Mouse (Mus musculus): ENCODE measurements at regions not wholly inside any gene's neighbourhood (a gene's known extent, or its start where the extent isn't known, plus 50 kb on each side); places are given as distances from the start of the nearest gene placed in this dataset.

GRCm38 (mm10) chr14:46639116-46639826, 121.1 kb upstream of the Cdkn3 start:
- no peak for DNase-seq (ENCODE audit: low spot score)

- DNase-seq (ENCODE audit: low spot score), result no peak
Measured at GRCm38 (mm10) chr14:46638516-46638915, 121.8 kb upstream of the Cdkn3 start.

- no peak for DNase-seq (ENCODE audit: low spot score)
Measured at GRCm38 (mm10) chr14:46637240-46637639, 123.1 kb upstream of the Cdkn3 start.

GRCm38 (mm10) chr14:46636364-46636763, 124.0 kb upstream of the Cdkn3 start:
- no peak for DNase-seq (ENCODE audit: low spot score)

- no peak for DNase-seq (ENCODE audit: low spot score)
Measured at GRCm38 (mm10) chr14:46635322-46635721, 125.0 kb upstream of the Cdkn3 start.

- DNase-seq (ENCODE audit: low spot score), result no peak
Measured at GRCm38 (mm10) chr14:46634656-46635244, 125.6 kb upstream of the Cdkn3 start.

- no peak for DNase-seq (ENCODE audit: low spot score)
Measured at GRCm38 (mm10) chr14:46634251-46634650, 126.1 kb upstream of the Cdkn3 start.

GRCm38 (mm10) chr14:46627690-46628089, 132.7 kb upstream of the Cdkn3 start:
- DNase-seq (ENCODE audit: low spot score), result no peak

- no peak for DNase-seq (ENCODE audit: low spot score)
Measured at GRCm38 (mm10) chr14:46625760-46626159, 134.6 kb upstream of the Cdkn3 start.

GRCm38 (mm10) chr14:46623645-46624044, 136.7 kb upstream of the Cdkn3 start:
- DNase-seq (ENCODE audit: low spot score), result no peak

- no peak for DNase-seq (ENCODE audit: low spot score)
Measured at GRCm38 (mm10) chr14:46616030-46616429, 144.3 kb upstream of the Cdkn3 start.

- DNase-seq (ENCODE audit: low spot score), result no peak
Measured at GRCm38 (mm10) chr14:46614936-46615335, 145.4 kb upstream of the Cdkn3 start.

- DNase-seq (ENCODE audit: low spot score), result no peak
Measured at GRCm38 (mm10) chr14:46613748-46614147, 146.6 kb upstream of the Cdkn3 start.

- DNase-seq (ENCODE audit: low spot score), result no peak
Measured at GRCm38 (mm10) chr14:46613211-46613610, 147.1 kb upstream of the Cdkn3 start.

- no peak for DNase-seq (ENCODE audit: low spot score)
Measured at GRCm38 (mm10) chr14:46612584-46612983, 147.8 kb upstream of the Cdkn3 start.

- no peak for DNase-seq (ENCODE audit: low spot score)
Measured at GRCm38 (mm10) chr14:46610926-46611325, 149.4 kb upstream of the Cdkn3 start.

GRCm38 (mm10) chr14:46610226-46610855, 150.0 kb upstream of the Cdkn3 start:
- DNase-seq (ENCODE audit: low spot score), result no peak

- no peak for DNase-seq (ENCODE audit: low spot score)
Measured at GRCm38 (mm10) chr14:46606694-46607093, 153.6 kb upstream of the Cdkn3 start.

- no peak for DNase-seq (ENCODE audit: low spot score)
Measured at GRCm38 (mm10) chr14:46606037-46606436, 154.3 kb upstream of the Cdkn3 start.

GRCm38 (mm10) chr14:46604886-46605531, 155.3 kb upstream of the Cdkn3 start:
- DNase-seq (ENCODE audit: low spot score), result no peak

GRCm38 (mm10) chr14:46604156-46604885, 156.0 kb upstream of the Cdkn3 start:
- no peak for DNase-seq (ENCODE audit: low spot score)

Data from thymus, postnatal 0 days (tissue).